Mouse (Mus musculus) liver, embryonic 13.5 days (tissue): ENCODE measurements around the gene Zranb3. TPM values are rescaled to one million over a fixed set of nuclear protein-coding genes. Genes with fewer than 3 reads are reported as not detected.

Source experiments
- ATAC-seq: fragments of 200-750 bp; cut with Nextera tagmentation; 2 replicates; pipeline ENCODE4 v1.8.0; 2017; ENCODE audit warnings: low read depth, mild to moderate bottlenecking, moderate number of reproducible peaks, moderate library complexity
- DNase-seq: peaks from one replicate; pipeline ENCODE4 v3.0.0; 2022
- H3K27ac ChIP-seq: fragments of 300-500 bp; sonication (generic); 2 replicates; pipeline ENCODE4 v1.5.1; 2015; ENCODE audit warnings: moderate library complexity, mild to moderate bottlenecking, inconsistent platforms
- H3K27me3 ChIP-seq: fragments of 300-500 bp; sonication (generic); 2 replicates; pipeline ENCODE4 v1.6.1; 2015; ENCODE audit warnings: mild to moderate bottlenecking, inconsistent platforms
- H3K36me3 ChIP-seq: fragments of 300-500 bp; sonication (generic); 2 replicates; pipeline ENCODE4 v1.6.1; 2015; ENCODE audit warnings: mild to moderate bottlenecking, inconsistent platforms
- H3K4me1 ChIP-seq: fragments of 300-500 bp; sonication (generic); replicated peaks from 2 replicates; pipeline ENCODE4 v1.6.1; 2015; ENCODE audit warnings: inconsistent platforms
- H3K4me2 ChIP-seq: fragments of 300-500 bp; sonication (generic); 2 replicates; pipeline ENCODE4 v1.6.1; 2015; ENCODE audit warnings: inconsistent platforms, mild to moderate bottlenecking, moderate library complexity
- H3K4me3 ChIP-seq: fragments of 300-500 bp; sonication (generic); replicated peaks from 2 replicates; pipeline ENCODE4 v1.5.1; 2015; ENCODE audit warnings: mild to moderate bottlenecking, inconsistent platforms
- H3K9ac ChIP-seq: fragments of 300-500 bp; sonication (generic); 2 replicates; pipeline ENCODE4 v1.6.1; 2015; ENCODE audit warnings: mild to moderate bottlenecking, inconsistent platforms
- H3K9me3 ChIP-seq: fragments of 300-500 bp; sonication (generic); replicated peaks from 2 replicates; pipeline ENCODE4 v1.6.1; 2016; ENCODE audit warnings: inconsistent platforms
- WGBS: fragments of 180-500 bp; shearing (Covaris S2); methylation state at CpG from one replicate; pipeline ENCODE4 v1.1.7; 2015; ENCODE audit not compliant: insufficient replicate concordance; 5-methylcytosine and 5-hydroxymethylcytosine counted together
- polyA plus RNA-seq: library from polyadenylated mRNA; unstranded; fragments of >200 nt; fragmentation: Nextera tagmentation; extraction: Ambion mirVana; gene quantifications from 2 replicates; pipeline ENCODE4 v1.2.1, GENCODE M21; 2015

The Zranb3 gene
- polyA plus RNA-seq, 1 experiment from 2014 or later: 4.7 TPM

DNA sequence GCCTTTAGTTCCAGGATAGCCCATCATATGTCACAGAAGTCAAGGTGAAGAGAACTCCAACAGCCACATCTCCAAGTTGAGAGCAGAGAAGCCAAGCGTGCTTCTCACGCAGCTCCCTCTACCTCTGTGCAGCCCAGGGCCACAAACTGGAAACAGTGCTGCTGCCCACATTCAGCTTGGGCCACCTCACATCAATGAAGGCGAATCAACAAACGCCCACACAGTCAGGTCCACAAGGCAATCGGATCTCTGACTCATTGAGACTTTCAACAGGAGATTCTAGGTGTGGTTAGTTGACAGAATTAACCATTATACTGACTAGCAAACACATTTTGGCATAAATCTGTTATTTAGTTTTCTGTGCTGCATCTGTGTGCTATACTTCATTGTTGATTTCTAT is 44.2 kb downstream of the Zranb3 start:
- no peak for DNase-seq
- Histone ChIP-seq H3K27ac (no peak overlapping the region), H3K9me3 (no peaks in the 10 kb centered on the region), H3K4me1 (peaks cover 15% of the 10 kb centered on the region), H3K4me2 (no peak overlapping the region), H3K27me3 (no peaks in the 10 kb centered on the region), H3K4me3 (no peak overlapping the region), H3K36me3 (peaks cover 5% of the 10 kb centered on the region; the same call in 1 of the 2 replicates), H3K9ac (no peak overlapping the region)
- 80% methylated on average over 5 of the region's 5 CpGs for WGBS
- no peak for ATAC-seq

- no peaks in the 10 kb centered on the region for H3K27me3 ChIP-seq
- no peak overlapping the region for H3K9ac ChIP-seq
- H3K27ac ChIP-seq: no peak overlapping the region
- no peak for ATAC-seq
- 76% methylated on average over 4 of the region's 4 CpGs for WGBS
- peaks cover 12% of the 10 kb centered on the region for H3K4me1 ChIP-seq
- no peak for DNase-seq
- peaks cover 5% of the 10 kb centered on the region; the same call in 1 of the 2 replicates for H3K36me3 ChIP-seq
- H3K9me3 ChIP-seq: no peaks in the 10 kb centered on the region
- H3K4me2 ChIP-seq: no peak overlapping the region
- no peak overlapping the region for H3K4me3 ChIP-seq
Observed at GRCm38 (mm10) chr1:128057269-128057668, 45.6 kb downstream of the Zranb3 start.

GRCm38 (mm10) chr1:128046920-128047319 is 55.9 kb downstream of the Zranb3 start:
- H3K4me3 ChIP-seq: no peak overlapping the region
- DNase-seq (no peak), ATAC-seq (no peak)
- no peak overlapping the region for H3K4me2 ChIP-seq
- no peaks in the 10 kb centered on the region for H3K9me3 ChIP-seq
- H3K4me1 ChIP-seq: peaks cover 8% of the 10 kb centered on the region
- H3K36me3 ChIP-seq: peaks cover 7% of the 10 kb centered on the region; the same call in 1 of the 2 replicates
- no peaks in the 10 kb centered on the region for H3K27me3 ChIP-seq
- no peak overlapping the region for H3K9ac ChIP-seq
- WGBS: 68% methylated on average over 7 of the region's 7 CpGs
- no peak overlapping the region for H3K27ac ChIP-seq

DNA sequence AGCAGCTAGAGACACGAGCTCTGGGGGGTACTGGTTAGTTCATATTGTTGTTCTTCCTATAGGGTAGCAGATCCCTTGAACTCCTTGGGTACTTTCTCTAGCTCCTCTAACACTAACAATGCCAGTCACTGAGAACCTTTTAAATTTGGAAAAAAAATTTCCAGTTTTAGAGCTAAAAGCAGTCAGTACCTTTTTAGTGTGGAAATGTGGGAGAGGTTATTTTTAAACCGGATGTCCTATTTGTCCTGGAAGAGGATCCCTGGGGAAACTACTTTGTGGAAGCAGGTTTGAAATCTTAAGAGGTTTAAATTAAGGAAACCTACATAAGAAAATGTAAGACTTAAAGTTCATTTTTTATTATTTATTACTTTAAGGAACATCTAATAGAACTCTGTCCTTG is 56.4 kb downstream of the Zranb3 start:
- DNase-seq (no peak), ATAC-seq (no peak)
- no peaks in the 10 kb centered on the region for H3K9me3 ChIP-seq
- no peak overlapping the region for H3K9ac ChIP-seq
- H3K27ac ChIP-seq: no peak overlapping the region
- WGBS: 84% methylated on average over 2 of the region's 2 CpGs
- no peak overlapping the region for H3K4me3 ChIP-seq
- no peaks in the 10 kb centered on the region for H3K27me3 ChIP-seq
- no peak overlapping the region for H3K4me2 ChIP-seq
- peaks cover 7% of the 10 kb centered on the region; the same call in 1 of the 2 replicates for H3K36me3 ChIP-seq
- peaks cover 8% of the 10 kb centered on the region for H3K4me1 ChIP-seq

- 71% methylated on average over 4 of the region's 4 CpGs for WGBS
Observed at GRCm38 (mm10) chr1:128044181-128044580, 58.7 kb downstream of the Zranb3 start.

DNA sequence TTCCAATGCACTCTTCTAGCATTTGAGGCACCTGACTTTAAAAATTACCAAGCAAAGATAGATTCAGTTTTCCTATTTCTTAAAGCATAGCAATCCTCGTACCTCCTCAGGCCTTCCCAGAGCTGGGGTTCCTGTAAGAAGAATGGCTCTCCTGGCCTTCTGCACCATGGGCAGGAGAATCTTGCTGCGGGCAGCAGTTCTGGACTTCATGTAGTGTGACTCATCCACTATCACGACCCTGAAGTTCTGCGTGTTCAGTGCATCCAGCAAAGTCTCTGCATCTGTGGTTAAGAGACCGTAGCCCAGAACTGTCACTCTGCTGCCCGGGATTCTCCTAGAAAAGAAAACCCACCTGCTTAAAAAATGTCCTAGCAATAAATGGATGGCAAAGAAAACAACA is 66.6 kb downstream of the Zranb3 start:
- DNase-seq (no peak), ATAC-seq (no peak)
- Histone ChIP-seq H3K4me1 (no peaks in the 10 kb centered on the region), H3K4me2 (no peak overlapping the region), H3K27me3 (no peaks in the 10 kb centered on the region), H3K4me3 (no peak overlapping the region), H3K9ac (no peak overlapping the region), H3K36me3 (no peaks in the 10 kb centered on the region), H3K27ac (no peak overlapping the region), H3K9me3 (no peaks in the 10 kb centered on the region)
- 72% methylated on average over 6 of the region's 6 CpGs for WGBS

More at GRCm38 (mm10) chr1:128044181-128044580, 58.7 kb downstream of the Zranb3 start:
- Histone ChIP-seq H3K36me3 (peaks cover 7% of the 10 kb centered on the region; the same call in 1 of the 2 replicates), H3K4me1 (peaks cover 8% of the 10 kb centered on the region), H3K9me3 (no peaks in the 10 kb centered on the region), H3K9ac (no peak overlapping the region), H3K27me3 (no peaks in the 10 kb centered on the region), H3K4me2 (no peak overlapping the region), H3K4me3 (no peak overlapping the region), H3K27ac (no peak overlapping the region)
- ATAC-seq (no peak), DNase-seq (no peak)

DNA sequence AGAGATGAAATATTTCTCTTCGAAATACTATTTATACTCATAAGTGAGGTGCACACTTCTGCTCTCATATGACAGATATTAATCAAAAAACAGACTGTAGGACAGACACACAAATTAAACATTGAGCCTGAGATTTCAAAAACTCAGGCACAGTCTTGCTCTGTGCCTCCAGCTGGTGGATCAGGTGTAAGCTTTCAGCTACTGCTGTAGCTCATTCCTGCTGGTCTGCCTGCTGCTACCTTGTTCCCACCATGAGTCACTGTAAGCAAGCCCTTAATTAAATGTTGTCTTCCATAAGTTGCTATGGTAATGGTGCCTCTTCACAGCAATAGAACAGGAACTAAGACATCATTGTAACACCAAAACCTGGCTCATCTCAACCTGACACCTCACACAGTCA is 70.7 kb downstream of the Zranb3 start:
- ATAC-seq (no peak), DNase-seq (no peak)
- H3K36me3 ChIP-seq: no peaks in the 10 kb centered on the region
- no peak overlapping the region for H3K4me3 ChIP-seq
- H3K4me1 ChIP-seq: no peaks in the 10 kb centered on the region
- H3K27ac ChIP-seq: no peak overlapping the region
- no peak overlapping the region for H3K9ac ChIP-seq
- H3K9me3 ChIP-seq: no peaks in the 10 kb centered on the region
- H3K4me2 ChIP-seq: no peak overlapping the region
- 83% methylated on average over 1 of the region's 1 CpGs for WGBS
- H3K27me3 ChIP-seq: no peaks in the 10 kb centered on the region

DNA sequence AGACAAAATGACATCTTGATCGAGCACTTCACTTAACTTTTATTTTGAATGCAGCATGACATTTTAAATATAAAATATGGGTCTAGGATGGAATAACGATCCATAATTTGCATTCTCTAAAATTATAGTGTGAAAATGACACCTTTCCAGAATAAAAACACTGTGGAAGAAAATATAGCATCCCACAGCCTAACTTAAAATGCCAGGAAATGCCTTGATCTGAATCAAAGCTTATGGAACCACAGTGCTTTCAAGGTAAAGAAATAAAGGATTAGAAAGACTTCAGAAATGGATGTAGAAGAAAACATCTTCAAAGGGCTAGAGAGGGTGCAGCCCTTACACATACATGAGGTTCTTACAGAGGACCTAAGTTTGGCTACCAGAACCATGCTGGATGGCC is 71.3 kb downstream of the Zranb3 start:
- H3K9ac ChIP-seq: no peak overlapping the region
- no peak overlapping the region for H3K27ac ChIP-seq
- no peaks in the 10 kb centered on the region for H3K4me1 ChIP-seq
- H3K4me3 ChIP-seq: no peak overlapping the region
- H3K36me3 ChIP-seq: no peaks in the 10 kb centered on the region
- no peaks in the 10 kb centered on the region for H3K9me3 ChIP-seq
- H3K27me3 ChIP-seq: no peaks in the 10 kb centered on the region
- WGBS: 73% methylated on average over 2 of the region's 2 CpGs
- DNase-seq (no peak), ATAC-seq (no peak)
- no peak overlapping the region for H3K4me2 ChIP-seq

- H3K9ac ChIP-seq: no peak overlapping the region
- H3K4me1 ChIP-seq: no peaks in the 10 kb centered on the region
- H3K9me3 ChIP-seq: no peaks in the 10 kb centered on the region
- no peak overlapping the region for H3K4me2 ChIP-seq
- H3K36me3 ChIP-seq: no peaks in the 10 kb centered on the region
- ATAC-seq (no peak), DNase-seq (no peak)
- H3K4me3 ChIP-seq: no peak overlapping the region
- no peaks in the 10 kb centered on the region for H3K27me3 ChIP-seq
- WGBS: 84% methylated on average over 4 of the region's 4 CpGs
- no peak overlapping the region for H3K27ac ChIP-seq
Observed at GRCm38 (mm10) chr1:128024363-128025114, 78.3 kb downstream of the Zranb3 start.

- Histone ChIP-seq H3K9ac (no peak overlapping the region), H3K4me3 (no peak overlapping the region), H3K27ac (no peak overlapping the region), H3K9me3 (no peaks in the 10 kb centered on the region), H3K4me1 (peaks cover 3% of the 10 kb centered on the region; the same call in 1 of the 2 replicates), H3K27me3 (no peaks in the 10 kb centered on the region), H3K4me2 (no peak overlapping the region), H3K36me3 (no peaks in the 10 kb centered on the region)
- DNase-seq (no peak), ATAC-seq (no peak)
- 54% methylated on average over 2 of the region's 2 CpGs for WGBS
Observed at GRCm38 (mm10) chr1:128020001-128020770, 82.7 kb downstream of the Zranb3 start.

GRCm38 (mm10) chr1:128016035-128016492 is 86.8 kb downstream of the Zranb3 start:
- peaks cover 11% of the 10 kb centered on the region; the same call in 1 of the 2 replicates for H3K36me3 ChIP-seq
- WGBS: 47% methylated on average over 6 of the region's 6 CpGs
- ATAC-seq: no peak
- no peak overlapping the region for H3K4me3 ChIP-seq
- DNase-seq: no peak
- no peak overlapping the region for H3K27ac ChIP-seq
- no peaks in the 10 kb centered on the region for H3K27me3 ChIP-seq
- H3K4me2 ChIP-seq: no peak overlapping the region
- H3K9me3 ChIP-seq: no peaks in the 10 kb centered on the region
- H3K4me1 ChIP-seq: peaks cover 10% of the 10 kb centered on the region
- H3K9ac ChIP-seq: no peak overlapping the region
